Mouse (Mus musculus) bone marrow macrophage, adult 2 months (primary cell): Measurements from ENCODE around the gene Trpm6. TPM values are rescaled to one million over a fixed set of nuclear protein-coding genes. Genes with fewer than 3 reads are reported as not detected.

Experiments used
- H3K27ac ChIP-seq: 2 replicates; pipeline ENCODE4 v1.5.1; 2012; ENCODE audit warnings: low read depth, low read length; ENCODE audit not compliant: insufficient read depth
- H3K4me1 ChIP-seq: 2 replicates; pipeline ENCODE4 v1.6.1; 2012; ENCODE audit warnings: low read length; ENCODE audit not compliant: control insufficient read depth, insufficient read depth
- H3K4me3 ChIP-seq: 2 replicates; pipeline ENCODE4 v1.5.1; 2012; ENCODE audit warnings: mild to moderate bottlenecking, low read length, moderate library complexity; ENCODE audit not compliant: insufficient read depth
- CTCF ChIP-seq: IDR thresholded peaks from 2 replicates; pipeline ENCODE4 v1.5.1; 2012; ENCODE audit warnings: low read depth, mild to moderate bottlenecking, low read length, moderate library complexity
- POLR2A ChIP-seq: IDR thresholded peaks from 2 replicates; pipeline ENCODE4 v1.6.1; 2012; ENCODE audit warnings: mild to moderate bottlenecking, low read depth, low read length, borderline replicate concordance
- polyA plus RNA-seq: library from polyadenylated mRNA; stranded (reverse); fragments of >200 nt; gene quantifications from 2 replicates; pipeline ENCODE4 v1.2.4, GENCODE M21; 2012; ENCODE audit not compliant: missing spikeins, insufficient read depth, insufficient read length

Gene Trpm6
- polyA plus RNA-seq, 1 experiment: not detected

GRCm38 (mm10) chr19:18881162-18881561 lies 131.4 kb downstream of the Trpm6 start:
- no peak overlapping the region for H3K27ac ChIP-seq
- no peak overlapping the region for H3K4me3 ChIP-seq
- H3K4me1 ChIP-seq: no peaks in the 10 kb centered on the region
- TF ChIP-seq CTCF: no peak
- TF ChIP-seq POLR2A: no peak

- Histone ChIP-seq H3K4me3 (no peak overlapping the region), H3K27ac (no peak overlapping the region), H3K4me1 (no peaks in the 10 kb centered on the region)
- TF ChIP-seq CTCF (no peak), POLR2A (no peak)
Measured at GRCm38 (mm10) chr19:18887646-18888407, 138.0 kb downstream of the Trpm6 start.

GRCm38 (mm10) chr19:18888491-18889116 lies 138.8 kb downstream of the Trpm6 start:
- Histone ChIP-seq H3K27ac (no peak overlapping the region), H3K4me1 (no peaks in the 10 kb centered on the region), H3K4me3 (no peak overlapping the region)
- TF ChIP-seq POLR2A (no peak), CTCF (no peak)

DNA sequence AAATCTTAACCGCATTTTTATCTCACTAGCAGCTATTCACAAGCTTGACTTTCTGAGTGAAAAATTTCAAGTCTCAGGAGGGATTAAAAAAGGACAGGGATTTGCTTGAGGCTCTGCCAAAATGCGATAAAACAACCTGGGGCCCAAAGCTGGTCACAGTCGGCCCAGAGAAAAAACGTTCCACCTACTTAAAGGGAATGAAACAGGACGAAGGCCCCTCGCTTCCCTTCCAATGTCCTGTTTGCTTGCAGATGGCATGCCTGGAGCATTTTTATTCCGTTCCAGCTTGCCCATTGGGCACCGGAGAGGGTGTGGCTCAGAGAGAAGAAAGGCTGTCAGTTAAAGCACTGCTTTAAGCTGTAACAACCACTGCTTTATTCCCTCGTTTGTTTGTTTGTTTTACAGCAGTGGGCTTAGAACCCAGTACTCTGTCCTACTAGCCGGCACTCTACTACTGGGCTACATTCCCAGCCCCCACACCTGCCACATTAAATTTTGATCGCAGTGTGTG lies 139.4 kb downstream of the Trpm6 start:
- no peak overlapping the region for H3K4me3 ChIP-seq
- no peaks in the 10 kb centered on the region for H3K4me1 ChIP-seq
- TF ChIP-seq POLR2A (no peak), CTCF (no peak)
- H3K27ac ChIP-seq: no peak overlapping the region

DNA sequence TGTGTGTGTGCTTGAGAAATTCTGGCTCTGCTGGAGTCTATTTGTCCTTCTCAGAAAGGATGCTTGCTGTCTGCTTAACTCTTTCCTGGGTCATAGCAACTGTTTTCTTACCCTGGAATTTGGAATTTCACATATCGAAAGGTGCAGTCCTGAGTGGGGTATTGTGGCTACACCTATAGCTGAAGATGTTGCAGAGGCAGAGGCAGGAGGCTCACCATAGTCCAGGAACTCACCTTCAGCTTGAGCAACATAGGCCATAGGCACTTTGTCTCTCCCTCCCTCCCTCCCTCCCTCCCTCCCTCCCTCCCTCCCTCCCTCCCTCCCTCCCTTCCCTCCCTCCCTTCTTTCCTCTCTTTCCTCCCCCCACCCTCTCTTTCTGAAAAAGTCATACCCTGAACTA lies 139.8 kb downstream of the Trpm6 start:
- Histone ChIP-seq H3K4me1 (no peaks in the 10 kb centered on the region), H3K4me3 (no peak overlapping the region), H3K27ac (no peak overlapping the region)
- TF ChIP-seq CTCF (no peak), POLR2A (no peak)

- Histone ChIP-seq H3K27ac (no peak overlapping the region), H3K4me3 (no peak overlapping the region), H3K4me1 (no peaks in the 10 kb centered on the region)
- TF ChIP-seq POLR2A (no peak), CTCF (no peak)
Measured at GRCm38 (mm10) chr19:18890216-18890615, 140.4 kb downstream of the Trpm6 start.

GRCm38 (mm10) chr19:18898238-18898637 lies 148.5 kb downstream of the Trpm6 start:
- H3K4me1 ChIP-seq: no peaks in the 10 kb centered on the region
- no peak overlapping the region for H3K4me3 ChIP-seq
- no peak overlapping the region for H3K27ac ChIP-seq
- TF ChIP-seq POLR2A (no peak), CTCF (no peak)

GRCm38 (mm10) chr19:18902041-18902693 lies 152.4 kb downstream of the Trpm6 start:
- TF ChIP-seq POLR2A: no peak
- no peak for TF ChIP-seq CTCF
- H3K4me1 ChIP-seq: no peaks in the 10 kb centered on the region
- H3K4me3 ChIP-seq: no peak overlapping the region
- no peak overlapping the region for H3K27ac ChIP-seq

DNA sequence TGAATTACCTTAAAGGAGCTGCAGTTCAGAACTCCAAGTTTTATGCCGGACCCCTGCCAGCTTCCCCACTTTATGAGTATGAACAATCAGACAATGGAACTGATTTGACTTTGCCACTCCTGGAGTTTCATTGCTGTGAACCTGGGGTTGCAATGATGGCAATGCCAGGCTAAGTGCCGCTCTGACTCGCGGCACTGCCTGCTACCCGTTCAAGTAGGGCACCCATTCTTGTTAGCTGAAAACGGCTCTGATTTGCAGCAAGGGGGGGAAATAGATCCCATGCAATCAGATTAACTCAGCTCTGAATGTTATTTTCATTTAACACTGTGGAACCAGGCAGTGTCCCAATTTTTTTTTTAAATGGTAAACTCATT lies 152.9 kb downstream of the Trpm6 start:
- Histone ChIP-seq H3K4me3 (no peak overlapping the region), H3K27ac (no peak overlapping the region), H3K4me1 (no peaks in the 10 kb centered on the region)
- TF ChIP-seq CTCF: no peak
- TF ChIP-seq POLR2A: no peak

DNA sequence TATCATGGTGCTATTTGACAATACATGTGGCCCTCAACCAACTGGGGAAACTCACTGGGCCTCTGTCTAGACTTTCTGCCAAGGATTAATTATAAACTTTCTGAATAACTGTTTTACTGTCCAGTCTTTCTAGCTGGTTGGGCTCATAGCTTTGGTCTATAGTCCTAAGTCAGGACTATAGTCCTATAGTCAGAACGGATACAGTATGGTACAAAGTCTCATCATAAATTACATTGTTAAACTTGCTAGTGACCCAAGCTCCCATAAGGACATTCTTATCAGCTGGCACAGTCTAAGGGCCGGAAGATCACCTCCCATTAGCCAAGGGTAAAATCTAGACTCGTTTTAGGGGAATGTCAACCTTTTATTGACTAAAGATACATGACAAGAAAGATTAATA lies 155.7 kb downstream of the Trpm6 start:
- TF ChIP-seq CTCF (no peak), POLR2A (no peak)
- Histone ChIP-seq H3K27ac (no peak overlapping the region), H3K4me3 (no peak overlapping the region), H3K4me1 (no peaks in the 10 kb centered on the region)
